Mouse (Mus musculus) embryonic facial prominence, embryonic 10.5 days (tissue): ENCODE results near the gene Fhl4. TPM values are rescaled to one million over a fixed set of nuclear protein-coding genes. Genes with fewer than 3 reads are reported as not detected.

Experiments
- DNase-seq: peaks from one replicate; pipeline ENCODE4 v3.0.0-alpha.2; 2017; ENCODE audit warnings: low spot score
- H3K27ac ChIP-seq: fragments of 300-500 bp; sonication (generic); replicated peaks from 2 replicates; pipeline ENCODE4 v1.5.1; 2016; ENCODE audit warnings: mild to moderate bottlenecking
- H3K27me3 ChIP-seq: fragments of 300-500 bp; sonication (generic); replicated peaks from 2 replicates; pipeline ENCODE4 v1.6.1; 2016; ENCODE audit warnings: low read depth, mild to moderate bottlenecking; ENCODE audit not compliant: poor library complexity, severe bottlenecking
- H3K36me3 ChIP-seq: fragments of 300-500 bp; sonication (generic); replicated peaks from 2 replicates; pipeline ENCODE4 v1.6.1; 2016; ENCODE audit warnings: mild to moderate bottlenecking, moderate library complexity
- H3K4me1 ChIP-seq: fragments of 300-500 bp; sonication (generic); 2 replicates; pipeline ENCODE4 v1.6.1; 2016
- H3K4me3 ChIP-seq: fragments of 300-500 bp; sonication (generic); 2 replicates; pipeline ENCODE4 v1.5.1; 2016; ENCODE audit warnings: mild to moderate bottlenecking, moderate library complexity
- H3K9me3 ChIP-seq: fragments of 300-500 bp; sonication (generic); 2 replicates; pipeline ENCODE4 v1.6.1; 2016; ENCODE audit warnings: mild to moderate bottlenecking
- WGBS: fragments of 180-500 bp; shearing (Covaris S2); methylation state at CpG from one replicate; pipeline ENCODE4 v1.1.7; 2016; 5-methylcytosine and 5-hydroxymethylcytosine counted together
- polyA plus RNA-seq: library from polyadenylated mRNA; unstranded; fragments of >200 nt; fragmentation: Nextera tagmentation; extraction: Ambion mirVana; gene quantifications from 2 replicates; pipeline ENCODE4 v1.2.1, GENCODE M21; 2016

Fhl4 gene
- polyA plus RNA-seq, 1 experiment from 2014 or later = 0.96 TPM

GRCm38 (mm10) chr10:85071605-85072152 is 30.6 kb downstream of the Fhl4 start:
- no peaks in the 10 kb centered on the region for H3K4me1 ChIP-seq
- WGBS = 59% methylated on average over 4 of the region's 4 CpGs
- H3K9me3 ChIP-seq = no peaks in the 10 kb centered on the region
- H3K27ac ChIP-seq = no peak overlapping the region
- no peak for DNase-seq
- H3K27me3 ChIP-seq = no peaks in the 10 kb centered on the region
- no peaks in the 10 kb centered on the region for H3K36me3 ChIP-seq
- no peak overlapping the region for H3K4me3 ChIP-seq

- Histone ChIP-seq H3K27ac (no peak overlapping the region), H3K36me3 (no peaks in the 10 kb centered on the region), H3K27me3 (no peaks in the 10 kb centered on the region), H3K4me3 (no peak overlapping the region), H3K4me1 (no peaks in the 10 kb centered on the region), H3K9me3 (no peaks in the 10 kb centered on the region)
- WGBS = 89% methylated on average over 2 of the region's 2 CpGs
- DNase-seq = no peak
Observed at GRCm38 (mm10) chr10:85054876-85055275, 47.4 kb downstream of the Fhl4 start.

DNA sequence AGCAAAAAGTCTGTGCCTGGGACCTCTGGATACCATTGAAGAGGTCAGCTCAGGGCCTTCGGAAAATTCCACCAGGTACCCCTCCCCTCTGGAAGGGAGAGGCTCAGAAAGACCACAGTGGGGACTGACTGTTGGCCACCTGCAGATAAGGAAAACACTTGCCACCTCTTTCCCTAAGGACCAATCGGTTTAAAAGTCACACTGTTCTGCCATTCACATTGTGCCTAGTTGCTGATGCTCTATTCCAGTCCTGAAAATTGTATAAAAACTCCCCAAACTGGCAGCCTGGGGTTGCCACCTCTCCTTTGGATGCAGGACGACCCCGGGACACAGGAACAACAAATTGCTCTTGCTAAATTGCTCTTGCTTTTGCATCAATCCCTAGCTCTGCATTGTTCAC is 49.8 kb downstream of the Fhl4 start:
- no peaks in the 10 kb centered on the region for H3K4me1 ChIP-seq
- H3K4me3 ChIP-seq = no peak overlapping the region
- H3K9me3 ChIP-seq = no peaks in the 10 kb centered on the region
- no peak overlapping the region for H3K27ac ChIP-seq
- H3K36me3 ChIP-seq = no peaks in the 10 kb centered on the region
- WGBS = 34% methylated on average over 4 of the region's 4 CpGs
- no peaks in the 10 kb centered on the region for H3K27me3 ChIP-seq
- no peak for DNase-seq

GRCm38 (mm10) chr10:85050668-85051208 is 51.6 kb downstream of the Fhl4 start:
- no peak overlapping the region for H3K4me3 ChIP-seq
- WGBS = 59% methylated on average over 4 of the region's 4 CpGs
- H3K4me1 ChIP-seq = no peaks in the 10 kb centered on the region
- H3K36me3 ChIP-seq = no peaks in the 10 kb centered on the region
- DNase-seq = no peak
- 0 out of 2 replicates have a peak, but pooled peaks cover 4% of the 10 kb centered on the region for H3K27me3 ChIP-seq
- no peaks in the 10 kb centered on the region for H3K9me3 ChIP-seq
- no peak overlapping the region for H3K27ac ChIP-seq

GRCm38 (mm10) chr10:85048008-85048407 is 54.3 kb downstream of the Fhl4 start:
- Histone ChIP-seq H3K36me3 (no peaks in the 10 kb centered on the region), H3K27me3 (peaks cover 14% of the 10 kb centered on the region; the same call in 1 of the 2 replicates), H3K27ac (no peak overlapping the region), H3K4me3 (no peak overlapping the region), H3K4me1 (peaks cover 11% of the 10 kb centered on the region), H3K9me3 (no peaks in the 10 kb centered on the region)
- WGBS = 94% methylated on average over 8 of the region's 8 CpGs
- DNase-seq = no peak

DNA sequence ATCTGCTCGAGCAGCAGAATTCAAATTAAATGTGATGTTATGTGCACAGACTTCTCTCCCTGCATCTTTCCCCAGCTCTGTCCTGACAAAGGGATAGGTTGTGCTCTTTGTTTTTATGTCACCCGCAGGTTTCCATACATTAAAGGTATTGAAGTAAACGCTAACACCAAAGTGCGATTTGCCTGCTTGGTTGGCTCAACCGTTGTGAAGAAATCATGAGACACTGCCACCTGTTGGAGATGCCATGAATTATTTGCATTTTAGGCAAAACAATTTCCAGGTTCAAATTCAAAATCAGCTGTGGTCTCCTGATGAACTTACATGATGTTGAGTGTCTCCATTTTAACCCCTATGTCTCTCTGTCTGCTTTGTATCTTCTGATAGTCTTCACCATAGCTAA is 55.7 kb downstream of the Fhl4 start:
- Histone ChIP-seq H3K9me3 (no peaks in the 10 kb centered on the region), H3K36me3 (no peaks in the 10 kb centered on the region), H3K4me1 (peaks cover 11% of the 10 kb centered on the region), H3K4me3 (no peak overlapping the region), H3K27ac (no peak overlapping the region), H3K27me3 (peaks cover 26% of the 10 kb centered on the region; the same call in 1 of the 2 replicates)
- 38% methylated on average over 5 of the region's 5 CpGs for WGBS
- no peak for DNase-seq

Other genes with a start within 250 kb of the Fhl4 start
- 26.5 and 27.7 TPM in 2 replicates for gene Ric8b, start 184.9 kb downstream of the Fhl4 start, polyA plus RNA-seq
- gene Tmem263, start 132 bp upstream of the Fhl4 start, polyA plus RNA-seq = 54.0 and 60.2 TPM in 2 replicates
- gene Mterf2, start 25.5 kb upstream of the Fhl4 start, polyA plus RNA-seq = 27.4 and 27.8 TPM in 2 replicates
- 31.3 and 31.4 TPM in 2 replicates for gene Cry1, start 82.6 kb upstream of the Fhl4 start, polyA plus RNA-seq